Mouse (Mus musculus) heart, embryonic 13.5 days (tissue): ENCODE data around the gene Rpl41. TPM values are rescaled to one million over a fixed set of nuclear protein-coding genes. Genes with fewer than 3 reads are reported as not detected.

ENCODE experiments used
- ATAC-seq: fragments of 200-750 bp; cut with Nextera tagmentation; 2 replicates; pipeline ENCODE4 v1.8.0; 2017; ENCODE audit warnings: moderate TSS enrichment; ENCODE audit not compliant: insufficient number of reproducible peaks, low FRiP score, low TSS enrichment; ENCODE audit errors: extremely low read depth
- H3K27ac ChIP-seq: fragments of 300-500 bp; sonication (generic); replicated peaks from 2 replicates; pipeline ENCODE4 v1.5.1; 2015; ENCODE audit warnings: moderate library complexity, mild to moderate bottlenecking, inconsistent platforms
- H3K27me3 ChIP-seq: fragments of 300-500 bp; sonication (generic); replicated peaks from 2 replicates; pipeline ENCODE4 v1.6.1; 2015; ENCODE audit warnings: mild to moderate bottlenecking, inconsistent platforms
- H3K36me3 ChIP-seq: fragments of 300-500 bp; sonication (generic); 2 replicates; pipeline ENCODE4 v1.6.1; 2015; ENCODE audit warnings: mild to moderate bottlenecking, inconsistent platforms
- H3K4me1 ChIP-seq: fragments of 300-500 bp; sonication (generic); 2 replicates; pipeline ENCODE4 v1.6.1; 2015; ENCODE audit warnings: inconsistent platforms
- H3K4me2 ChIP-seq: fragments of 300-500 bp; sonication (generic); 2 replicates; pipeline ENCODE4 v1.6.1; 2015; ENCODE audit warnings: inconsistent platforms, mild to moderate bottlenecking, moderate library complexity
- H3K4me3 ChIP-seq: fragments of 300-500 bp; sonication (generic); 2 replicates; pipeline ENCODE4 v1.5.1; 2015; ENCODE audit warnings: moderate library complexity, mild to moderate bottlenecking, inconsistent platforms
- H3K9ac ChIP-seq: fragments of 300-500 bp; sonication (generic); 2 replicates; pipeline ENCODE4 v1.6.1; 2015; ENCODE audit warnings: inconsistent platforms, mild to moderate bottlenecking, moderate library complexity
- H3K9me3 ChIP-seq: fragments of 300-500 bp; sonication (generic); 2 replicates; pipeline ENCODE4 v1.6.1; 2016; ENCODE audit warnings: inconsistent platforms
- WGBS: fragments of 180-500 bp; shearing (Covaris S2); methylation state at CpG from one replicate; pipeline ENCODE4 v1.1.7; 2015; ENCODE audit warnings: mixed read lengths; 5-methylcytosine and 5-hydroxymethylcytosine counted together
- polyA plus RNA-seq: library from polyadenylated mRNA; unstranded; fragments of >200 nt; fragmentation: Nextera tagmentation; extraction: Ambion mirVana; gene quantifications from 2 replicates; pipeline ENCODE4 v1.2.1, GENCODE M21; 2015

The Rpl41 gene
- polyA plus RNA-seq, 1 experiment from 2014 or later: 2,656 TPM

DNA sequence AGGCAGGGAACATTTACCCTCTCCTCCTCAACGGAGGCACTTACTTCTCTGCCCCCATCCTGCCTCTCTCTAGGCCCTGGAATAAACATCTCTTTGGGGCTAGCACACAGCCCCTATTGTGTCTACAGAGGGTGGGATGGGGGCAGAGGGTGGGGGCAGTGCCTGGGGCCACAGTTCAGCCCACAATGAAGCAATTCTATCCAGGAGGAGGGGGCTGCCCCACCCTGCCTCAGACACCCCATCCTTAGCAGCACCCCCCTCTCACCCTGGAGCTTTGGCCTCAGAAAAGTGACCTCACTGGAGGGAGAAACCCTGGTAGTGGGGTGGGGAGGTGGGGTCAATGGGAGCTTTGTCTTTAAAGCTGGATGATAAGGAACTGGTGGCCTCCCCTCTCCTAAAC, 37.4 kb upstream of the Rpl41 start:
- Histone ChIP-seq H3K27me3 (peaks cover 49% of the 10 kb centered on the region), H3K4me1 (peaks cover 41% of the 10 kb centered on the region), H3K9ac (peak overlapping the region; percentile 37; the same call in 1 of the 2 replicates), H3K4me3 (no peak overlapping the region), H3K27ac (no peak overlapping the region), H3K36me3 (peaks cover 1% of the 10 kb centered on the region; the same call in 1 of the 2 replicates), H3K9me3 (no peaks in the 10 kb centered on the region), H3K4me2 (peak overlapping the region; percentile 99; the same call in 1 of the 2 replicates)
- no peak for ATAC-seq
- WGBS: 17% methylated on average over 1 of the region's 1 CpGs

DNA sequence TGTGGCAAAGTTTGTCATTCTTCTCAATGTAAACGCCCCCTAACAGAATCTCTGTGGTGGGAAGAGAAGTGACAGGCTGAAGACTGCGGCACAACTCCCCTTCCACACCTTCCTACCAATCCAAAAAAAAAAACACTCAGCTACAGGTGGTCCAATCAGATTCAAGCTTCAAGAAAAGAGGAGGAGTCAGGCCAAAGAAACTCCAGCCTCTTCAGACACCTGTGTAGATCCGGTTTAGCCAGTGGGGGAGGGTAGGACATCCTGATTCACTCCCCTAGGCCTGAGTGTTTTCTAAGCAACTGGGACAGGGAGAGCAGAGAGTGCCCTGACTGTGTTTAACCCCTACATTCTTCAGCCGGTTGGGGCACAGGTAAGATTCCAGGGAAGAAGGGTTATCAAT, 35.3 kb upstream of the Rpl41 start:
- H3K27me3 ChIP-seq: peaks cover 49% of the 10 kb centered on the region
- H3K4me2 ChIP-seq: peak overlapping the region; percentile 63
- H3K4me3 ChIP-seq: no peak overlapping the region
- H3K36me3 ChIP-seq: peaks cover 6% of the 10 kb centered on the region; the same call in 1 of the 2 replicates
- ATAC-seq: no peak
- 15% methylated on average over 4 of the region's 4 CpGs for WGBS
- H3K9ac ChIP-seq: 0 out of 2 replicates have a peak overlapping the region, but pooled peaks have one; percentile 78
- H3K9me3 ChIP-seq: no peaks in the 10 kb centered on the region
- peaks cover 37% of the 10 kb centered on the region for H3K4me1 ChIP-seq
- no peak overlapping the region for H3K27ac ChIP-seq

DNA sequence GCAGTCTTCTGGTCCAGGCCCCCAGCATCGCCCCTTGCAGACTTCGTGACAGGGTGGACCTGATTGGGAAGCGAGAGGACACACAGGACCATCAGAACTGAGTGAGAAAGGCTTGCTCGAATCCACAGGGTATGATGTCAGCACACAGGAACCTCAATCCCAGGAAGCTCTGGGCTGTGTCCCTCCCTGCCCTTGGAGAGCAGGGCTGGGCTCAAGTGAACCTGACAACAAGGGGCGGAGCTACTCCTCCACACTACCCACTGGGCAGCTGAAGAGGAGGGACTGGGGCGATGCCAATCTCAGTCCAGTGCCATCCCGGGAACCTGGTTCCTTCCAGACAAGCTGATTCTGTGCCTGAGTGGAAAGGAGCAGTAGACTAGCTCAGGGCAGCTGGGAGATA, 34.5 kb upstream of the Rpl41 start:
- 14% methylated on average over 7 of the region's 7 CpGs for WGBS

DNA sequence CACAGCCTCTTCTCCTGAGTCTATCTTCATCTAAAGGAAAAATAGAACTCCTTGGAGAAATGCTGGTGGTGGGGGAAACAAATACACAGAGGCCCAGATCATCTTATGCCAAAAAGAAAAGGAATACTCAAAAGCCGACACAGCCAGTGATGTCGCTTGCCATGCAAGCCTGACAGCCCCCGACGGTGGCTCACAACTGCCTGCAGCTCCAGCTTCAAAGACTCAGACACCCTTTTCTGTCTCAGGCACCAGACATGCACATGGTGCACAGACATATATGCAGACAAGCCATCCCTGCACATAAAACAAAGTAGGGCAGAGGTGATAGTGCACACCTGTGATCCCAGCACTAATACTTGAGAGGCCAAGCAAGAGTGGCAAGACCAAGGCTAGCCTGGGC, 30.6 kb upstream of the Rpl41 start:
- Histone ChIP-seq H3K36me3 (peaks cover 32% of the 10 kb centered on the region), H3K4me3 (no peak overlapping the region), H3K4me2 (no peak overlapping the region), H3K27me3 (peaks cover 4% of the 10 kb centered on the region; the same call in 1 of the 2 replicates), H3K27ac (no peak overlapping the region), H3K4me1 (peaks cover 18% of the 10 kb centered on the region), H3K9me3 (no peaks in the 10 kb centered on the region), H3K9ac (no peak overlapping the region)
- 71% methylated on average over 4 of the region's 4 CpGs for WGBS
- ATAC-seq: no peak

More for the DNA sequence above, 34.5 kb upstream of the Rpl41 start:
- H3K27me3 ChIP-seq: peaks cover 42% of the 10 kb centered on the region
- H3K4me3 ChIP-seq: peak overlapping the region; percentile 43
- peak overlapping the region; percentile 78 for H3K9ac ChIP-seq
- ATAC-seq: peak; percentile 75
- peak overlapping the region; percentile 76 for H3K27ac ChIP-seq
- H3K4me1 ChIP-seq: peaks cover 29% of the 10 kb centered on the region
- H3K9me3 ChIP-seq: no peaks in the 10 kb centered on the region
- peak overlapping the region; percentile 63 for H3K4me2 ChIP-seq
- peaks cover 6% of the 10 kb centered on the region; the same call in 1 of the 2 replicates for H3K36me3 ChIP-seq

DNA sequence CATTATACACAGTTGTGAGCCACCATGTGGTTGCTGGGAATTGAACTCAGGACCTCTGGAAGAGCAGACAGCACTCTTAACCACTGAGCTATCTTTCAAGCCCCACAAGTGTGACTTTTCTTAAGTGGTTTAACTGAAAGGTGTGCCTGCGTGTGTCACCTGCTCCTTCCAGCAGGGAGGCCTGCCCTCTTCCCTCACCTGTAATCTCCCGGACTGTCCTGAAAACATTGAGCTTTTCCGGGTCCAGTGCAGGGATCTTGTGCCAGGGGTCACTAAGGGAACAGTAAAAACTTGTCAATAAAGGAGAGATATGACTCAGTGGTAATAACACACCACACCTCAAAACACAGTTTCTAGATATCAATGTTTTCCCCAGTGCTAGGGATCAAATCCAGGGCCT, 30.2 kb upstream of the Rpl41 start:
- Histone ChIP-seq H3K27ac (no peak overlapping the region), H3K9me3 (no peaks in the 10 kb centered on the region), H3K27me3 (peaks cover under 1% of the 10 kb centered on the region; the same call in 1 of the 2 replicates), H3K4me3 (no peak overlapping the region), H3K9ac (no peak overlapping the region), H3K4me1 (peaks cover 15% of the 10 kb centered on the region), H3K36me3 (peaks cover 33% of the 10 kb centered on the region), H3K4me2 (no peak overlapping the region)
- 72% methylated on average over 3 of the region's 3 CpGs for WGBS
- no peak for ATAC-seq

DNA sequence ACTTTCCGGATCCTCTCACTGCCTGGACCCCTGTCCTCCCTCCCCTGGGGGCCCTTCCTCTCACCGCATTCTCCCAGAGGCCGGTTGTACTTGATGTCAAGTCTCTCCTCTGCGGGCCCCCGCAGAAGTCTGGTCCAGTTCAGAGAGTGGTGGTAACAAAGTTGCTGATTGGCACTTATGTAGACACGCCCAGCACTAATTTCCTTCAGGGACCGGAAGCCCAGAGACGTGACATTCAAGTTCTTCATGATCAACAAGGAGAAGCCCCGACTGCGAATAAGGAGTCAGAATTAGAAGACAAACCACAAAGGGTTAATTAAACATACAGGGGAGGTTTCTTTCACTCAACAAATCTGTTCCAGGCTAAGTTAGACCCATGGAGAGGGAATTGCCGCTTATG, 29.2 kb upstream of the Rpl41 start:
- H3K27me3 ChIP-seq: no peaks in the 10 kb centered on the region
- H3K36me3 ChIP-seq: peaks cover 37% of the 10 kb centered on the region
- no peak overlapping the region for H3K9ac ChIP-seq
- H3K4me2 ChIP-seq: no peak overlapping the region
- no peak overlapping the region for H3K27ac ChIP-seq
- peaks cover 5% of the 10 kb centered on the region for H3K4me1 ChIP-seq
- no peak for ATAC-seq
- no peaks in the 10 kb centered on the region for H3K9me3 ChIP-seq
- 58% methylated on average over 11 of the region's 11 CpGs for WGBS
- H3K4me3 ChIP-seq: no peak overlapping the region

DNA sequence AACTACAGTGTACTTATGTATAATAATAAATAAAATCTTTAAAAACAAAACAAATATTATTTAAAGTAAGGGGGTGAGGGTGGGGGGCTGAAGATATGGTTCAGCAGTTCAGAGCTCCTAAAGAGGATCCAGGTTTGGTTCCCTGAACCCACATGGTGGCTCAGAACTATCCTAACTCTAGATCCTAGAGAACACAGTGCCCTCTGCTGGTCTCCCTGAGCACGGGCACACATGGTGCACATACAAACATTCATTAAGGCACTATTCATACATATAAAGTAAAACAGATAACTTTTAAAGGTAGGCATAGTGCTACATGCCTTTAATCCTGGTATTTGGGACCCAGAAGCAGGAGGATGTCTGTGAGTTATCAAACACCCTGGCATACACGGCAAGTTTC, 26.0 kb upstream of the Rpl41 start:
- Histone ChIP-seq H3K36me3 (peaks cover 54% of the 10 kb centered on the region), H3K4me3 (no peak overlapping the region), H3K9ac (no peak overlapping the region), H3K27ac (no peak overlapping the region), H3K4me1 (no peaks in the 10 kb centered on the region), H3K9me3 (no peaks in the 10 kb centered on the region), H3K27me3 (peaks cover 5% of the 10 kb centered on the region; the same call in 1 of the 2 replicates), H3K4me2 (no peak overlapping the region)
- 88% methylated on average over 2 of the region's 2 CpGs for WGBS
- no peak for ATAC-seq

DNA sequence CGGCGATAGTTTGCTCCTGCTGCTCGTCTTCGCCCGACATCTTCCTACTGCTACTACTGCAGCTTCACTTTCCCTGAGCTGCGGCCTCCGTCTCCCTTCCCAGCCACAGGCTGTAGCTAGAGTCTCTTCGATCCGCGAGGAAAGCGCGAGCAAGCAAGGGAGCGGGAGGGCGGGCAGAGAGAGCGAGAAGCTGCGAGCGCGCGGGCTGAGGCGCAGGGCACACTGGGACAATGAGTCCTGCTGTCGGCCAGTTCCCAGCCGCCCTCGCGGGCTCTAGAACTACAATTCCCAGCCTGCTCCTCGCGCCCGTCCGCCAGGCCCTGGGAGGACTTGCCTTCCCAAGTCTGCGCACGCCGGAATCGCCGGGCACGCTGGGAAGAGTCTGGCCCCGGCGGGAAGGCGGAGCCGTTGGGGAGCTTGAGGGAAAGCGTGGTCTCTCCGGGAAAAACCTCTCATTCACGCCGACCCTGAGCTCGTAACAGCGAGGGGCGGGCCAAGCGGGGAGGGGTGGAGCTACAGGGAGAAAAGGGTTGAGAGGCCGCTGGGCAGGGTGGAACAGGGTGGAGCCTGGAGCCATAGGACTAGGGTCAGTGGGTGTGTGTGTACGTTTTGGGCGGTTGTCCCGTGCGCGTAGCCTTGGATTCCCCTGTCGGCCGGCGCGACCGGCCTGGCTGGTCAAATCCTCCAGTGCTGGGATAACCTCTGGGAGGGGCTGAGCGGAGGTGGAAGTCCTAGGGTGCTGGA, 16.9 kb upstream of the Rpl41 start, which contains the start of gene Pa2g4:
Gene Pa2g4 (minus strand): TSS at position 200 of the 744 bp plus-strand sequence.
- Histone ChIP-seq H3K9me3 (no peaks in the 10 kb centered on the region), H3K4me3 (peak within 1 kb of the TSS; percentile 75), H3K27me3 (no peaks in the 10 kb centered on the region), H3K27ac (peak within 1 kb of the TSS; percentile 90), H3K9ac (peak within 1 kb of the TSS; percentile 94), H3K4me1 (peaks cover 24% of the 10 kb centered on the region), H3K36me3 (peaks cover 43% of the 10 kb centered on the region), H3K4me2 (peak within 1 kb of the TSS; percentile 95)
- under 1% methylated on average over 58 of the region's 58 CpGs for WGBS
- peak; percentile 97 for ATAC-seq

DNA sequence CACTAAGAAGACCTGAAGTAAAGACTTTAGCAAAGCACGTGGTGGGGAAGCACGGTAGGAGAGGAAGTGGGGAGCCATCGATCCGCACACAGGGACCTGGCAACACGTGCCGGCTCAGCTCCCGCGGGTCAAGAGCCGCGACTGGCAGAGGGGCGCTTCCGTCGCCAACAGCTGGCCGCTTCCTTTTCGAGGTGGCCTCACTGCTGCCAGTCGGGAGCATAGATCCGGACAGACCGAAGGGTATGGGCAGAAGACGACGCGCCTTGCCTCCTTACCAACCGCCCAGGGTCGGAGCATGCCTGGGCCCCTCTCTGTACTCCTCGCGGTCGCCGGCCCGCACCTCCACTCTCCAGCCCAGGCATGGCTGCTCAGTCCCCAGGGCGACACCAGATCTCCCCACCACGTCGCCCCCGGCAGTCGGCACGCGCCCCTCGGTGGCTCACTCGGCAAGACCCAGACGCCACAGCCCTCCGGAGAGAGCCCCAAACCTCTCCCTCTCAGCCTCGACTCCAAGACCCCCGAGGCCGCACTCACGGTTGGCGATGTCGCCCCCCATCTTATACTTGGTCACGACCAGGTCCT, 16.2 kb upstream of the Rpl41 start:
- H3K4me3 ChIP-seq: peak overlapping the region; percentile 75
- peak overlapping the region; percentile 94 for H3K9ac ChIP-seq
- no peaks in the 10 kb centered on the region for H3K9me3 ChIP-seq
- WGBS: under 1% methylated on average over 46 of the region's 46 CpGs
- peak overlapping the region; percentile 90 for H3K27ac ChIP-seq
- peaks cover 24% of the 10 kb centered on the region for H3K4me1 ChIP-seq
- H3K27me3 ChIP-seq: no peaks in the 10 kb centered on the region
- peak overlapping the region; percentile 95 for H3K4me2 ChIP-seq
- ATAC-seq: no peak
- peaks cover 47% of the 10 kb centered on the region for H3K36me3 ChIP-seq

DNA sequence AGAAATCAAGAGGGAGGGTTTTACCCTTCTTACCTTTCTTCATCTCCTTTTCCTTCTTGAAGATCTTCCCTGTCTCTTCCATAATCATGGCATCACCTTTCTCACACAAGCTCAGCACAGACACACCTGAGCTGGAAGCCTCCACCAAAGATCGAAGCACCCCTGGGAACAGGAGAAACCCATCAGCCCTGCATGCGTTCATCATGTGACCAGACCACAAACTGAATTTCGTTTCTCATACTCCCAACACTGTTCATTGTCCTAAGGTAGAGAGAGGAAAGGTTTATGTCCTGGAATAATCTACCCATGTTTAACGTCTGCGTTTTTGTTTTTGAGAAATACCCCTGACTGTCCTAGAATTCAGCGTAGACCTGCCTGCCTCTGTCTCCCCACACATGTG, 14.4 kb upstream of the Rpl41 start:
- H3K9me3 ChIP-seq: no peaks in the 10 kb centered on the region
- peaks cover 52% of the 10 kb centered on the region for H3K36me3 ChIP-seq
- no peak for ATAC-seq
- 0 out of 2 replicates have a peak overlapping the region, but pooled peaks have one; percentile 75 for H3K4me3 ChIP-seq
- H3K27me3 ChIP-seq: no peaks in the 10 kb centered on the region
- H3K4me1 ChIP-seq: peaks cover 24% of the 10 kb centered on the region
- WGBS: 91% methylated on average over 6 of the region's 6 CpGs
- H3K27ac ChIP-seq: no peak overlapping the region
- H3K4me2 ChIP-seq: peak overlapping the region; percentile 95
- H3K9ac ChIP-seq: peak overlapping the region; percentile 94

DNA sequence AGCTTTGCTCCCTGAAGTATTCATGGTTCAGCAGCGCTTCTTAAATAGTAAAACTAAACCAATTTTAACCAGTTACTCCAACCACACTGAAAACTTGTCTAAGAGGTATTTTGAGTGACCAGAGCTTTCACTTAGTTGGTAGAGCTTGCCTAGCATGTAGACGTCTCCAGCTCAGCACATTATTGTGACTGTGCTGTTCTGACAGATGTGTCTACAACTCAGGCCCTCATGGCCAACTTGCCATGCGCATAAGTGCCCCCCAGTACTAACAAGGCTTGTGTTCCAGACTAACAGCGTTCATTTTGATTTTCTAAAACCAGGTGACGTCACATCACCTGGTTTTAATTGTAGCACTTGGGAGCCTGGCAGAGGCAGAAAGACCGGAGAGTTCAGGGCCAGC, 7.9 kb upstream of the Rpl41 start:
- no peak overlapping the region for H3K4me3 ChIP-seq
- no peak overlapping the region for H3K27ac ChIP-seq
- no peaks in the 10 kb centered on the region for H3K4me1 ChIP-seq
- H3K27me3 ChIP-seq: no peaks in the 10 kb centered on the region
- no peak overlapping the region for H3K9ac ChIP-seq
- no peaks in the 10 kb centered on the region for H3K9me3 ChIP-seq
- no peak for ATAC-seq
- H3K4me2 ChIP-seq: no peak overlapping the region
- WGBS: 77% methylated on average over 6 of the region's 6 CpGs
- peaks cover 50% of the 10 kb centered on the region for H3K36me3 ChIP-seq
